Mouse (Mus musculus) lung, postnatal 14 days (tissue): ENCODE measurements at regions not wholly inside any gene's neighbourhood (a gene's known extent, or its start where the extent isn't known, plus 50 kb on each side); places are given as distances from the start of the nearest gene placed in this dataset.

Source experiments
- DNase-seq: peaks from one replicate; pipeline ENCODE4 v3.0.0; 2021

DNA sequence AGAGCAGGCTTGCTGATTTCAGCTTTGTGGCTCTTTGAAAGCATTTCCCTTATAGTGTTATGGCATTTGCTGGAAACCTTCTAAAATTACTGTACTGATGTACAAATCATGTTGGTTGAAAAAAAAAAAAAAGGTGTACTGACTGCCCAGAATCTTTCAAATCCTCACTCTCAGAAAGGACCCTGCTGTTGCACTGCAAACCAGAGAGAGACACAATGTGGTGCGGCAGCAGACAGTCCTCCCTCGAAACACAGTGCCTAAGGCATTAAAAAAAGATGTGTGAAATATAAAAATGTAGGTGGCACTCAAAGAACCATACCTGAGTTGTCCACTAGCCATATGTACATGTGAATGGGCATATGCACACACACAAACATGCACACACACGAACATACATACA lies 128.3 kb downstream of the Actr3 start:
- DNase-seq = no peak

GRCm38 (mm10) chr1:125298520-125299090 lies 136.9 kb downstream of the Actr3 start:
- no peak for DNase-seq

DNA sequence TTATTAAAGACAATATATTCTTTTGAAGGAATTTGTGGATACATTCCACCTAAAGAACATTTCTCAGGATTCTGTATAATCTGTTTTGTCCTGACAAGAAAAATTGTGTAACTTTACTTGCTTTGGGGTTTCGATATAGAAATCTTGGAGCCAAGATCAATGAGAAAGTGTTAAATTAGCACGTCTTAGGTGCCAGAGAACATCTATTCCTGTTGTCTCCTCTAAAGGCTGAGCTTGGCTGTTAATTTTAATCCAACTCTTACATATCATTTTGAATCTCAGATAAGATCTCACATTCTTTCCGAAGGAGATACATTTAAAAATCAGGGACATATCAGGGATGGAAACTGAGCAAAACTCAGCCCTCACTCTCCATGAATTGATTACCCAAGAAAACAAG lies 139.9 kb downstream of the Actr3 start:
- no peak for DNase-seq

DNA sequence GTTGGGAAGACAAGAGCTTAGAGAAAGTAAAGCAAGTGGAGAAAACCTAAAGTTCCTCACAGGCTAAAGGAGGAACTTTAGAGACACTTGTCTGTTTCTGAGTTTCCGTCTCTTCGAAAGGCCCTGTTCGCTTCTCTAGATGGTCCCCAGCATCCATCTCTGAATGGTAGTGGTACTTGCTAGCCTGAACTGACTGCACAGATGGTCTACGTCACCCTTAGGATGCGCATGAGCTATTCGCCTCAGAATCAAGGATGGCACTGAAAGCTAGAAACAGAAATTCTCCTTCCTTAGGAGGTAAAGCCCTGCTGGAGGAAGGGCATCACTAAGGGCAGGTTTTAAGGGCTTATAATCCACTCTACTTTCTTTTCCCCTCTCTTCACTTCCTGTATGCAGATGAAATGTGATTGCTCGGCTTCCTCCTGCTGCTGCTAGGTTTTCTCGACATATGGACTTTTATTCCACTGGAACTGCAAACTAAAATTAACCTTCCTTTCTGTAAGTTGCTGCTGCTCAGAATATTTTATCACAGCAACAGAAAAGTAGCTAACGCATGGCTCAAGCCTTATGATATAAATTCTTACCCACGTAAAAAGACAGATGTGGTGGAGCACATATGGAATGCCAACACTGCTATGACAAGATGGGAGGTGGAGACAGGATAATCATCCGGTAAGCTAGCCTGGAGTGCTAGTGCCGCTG lies 145.1 kb downstream of the Actr3 start:
- DNase-seq = no peak

DNA sequence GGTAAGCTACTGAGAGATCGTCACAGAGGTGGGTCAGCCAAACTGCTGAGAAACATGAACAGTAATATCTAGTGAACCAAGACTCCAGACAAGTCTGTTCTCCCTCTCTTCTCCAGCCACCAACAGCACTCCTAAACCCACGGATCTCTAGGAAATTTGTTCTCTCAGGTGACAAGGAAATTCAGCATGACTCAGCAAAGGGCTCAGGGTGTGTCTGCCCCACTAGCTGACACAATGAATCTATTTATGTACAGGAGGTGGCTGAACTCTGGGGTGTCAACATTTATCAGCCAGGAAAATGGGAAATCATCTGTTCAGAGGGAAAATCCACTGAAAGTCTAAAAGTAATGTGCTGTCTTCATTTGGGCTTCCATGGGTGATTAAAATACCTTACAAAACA lies 149.2 kb downstream of the Actr3 start:
- no peak for DNase-seq

- no peak for DNase-seq
Measured at GRCm38 (mm10) chr1:125284693-125285092, 150.8 kb downstream of the Actr3 start.

GRCm38 (mm10) chr1:125273752-125274151 lies 161.8 kb downstream of the Actr3 start:
- DNase-seq = no peak

DNA sequence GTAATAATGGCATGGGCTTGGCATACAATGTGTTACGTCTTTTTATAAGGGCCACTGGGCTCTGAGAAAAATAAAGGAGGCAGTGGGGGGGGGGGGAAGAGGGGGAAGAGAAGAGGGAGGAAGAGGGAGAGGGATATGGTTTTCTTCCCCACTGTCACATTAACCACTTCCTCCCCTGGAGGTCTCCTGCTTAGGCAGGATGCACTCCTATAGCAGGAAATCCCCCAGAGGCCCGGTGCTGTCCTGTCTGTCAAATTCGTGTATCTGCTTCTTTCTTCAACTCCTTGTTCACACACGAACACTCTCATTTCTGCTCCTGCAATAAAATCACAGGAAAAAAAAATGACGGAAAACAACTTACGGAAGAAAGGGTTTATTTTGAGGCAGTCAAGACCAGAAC lies 171.8 kb downstream of the Actr3 start:
- DNase-seq = no peak

- DNase-seq = no peak
Measured at GRCm38 (mm10) chr1:125263068-125263467, 172.5 kb downstream of the Actr3 start.

DNA sequence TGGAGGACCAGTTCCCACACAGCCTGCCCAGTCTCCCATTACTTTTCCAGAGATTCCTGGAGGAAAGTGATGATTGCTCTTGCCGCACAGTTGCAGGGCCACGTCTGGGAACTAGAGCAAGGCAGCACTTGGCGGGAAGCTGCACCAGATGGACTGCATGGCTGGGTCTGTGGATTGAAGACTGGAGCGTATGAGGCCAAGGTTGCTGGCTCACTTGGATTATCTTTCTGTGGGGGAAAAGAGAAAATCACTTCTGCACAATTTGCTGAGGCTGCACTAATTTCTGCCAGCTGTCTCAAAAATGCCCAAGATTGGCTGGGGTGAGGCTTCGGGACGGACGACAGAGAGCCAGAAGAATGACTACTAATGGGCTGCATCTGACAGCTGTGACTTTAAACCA lies 193.2 kb downstream of the Actr3 start:
- no peak for DNase-seq

GRCm38 (mm10) chr1:125241717-125242116 lies 193.8 kb downstream of the Actr3 start:
- DNase-seq = no peak

- DNase-seq = no peak
Measured at GRCm38 (mm10) chr1:125237595-125237988, 197.9 kb downstream of the Actr3 start.

DNA sequence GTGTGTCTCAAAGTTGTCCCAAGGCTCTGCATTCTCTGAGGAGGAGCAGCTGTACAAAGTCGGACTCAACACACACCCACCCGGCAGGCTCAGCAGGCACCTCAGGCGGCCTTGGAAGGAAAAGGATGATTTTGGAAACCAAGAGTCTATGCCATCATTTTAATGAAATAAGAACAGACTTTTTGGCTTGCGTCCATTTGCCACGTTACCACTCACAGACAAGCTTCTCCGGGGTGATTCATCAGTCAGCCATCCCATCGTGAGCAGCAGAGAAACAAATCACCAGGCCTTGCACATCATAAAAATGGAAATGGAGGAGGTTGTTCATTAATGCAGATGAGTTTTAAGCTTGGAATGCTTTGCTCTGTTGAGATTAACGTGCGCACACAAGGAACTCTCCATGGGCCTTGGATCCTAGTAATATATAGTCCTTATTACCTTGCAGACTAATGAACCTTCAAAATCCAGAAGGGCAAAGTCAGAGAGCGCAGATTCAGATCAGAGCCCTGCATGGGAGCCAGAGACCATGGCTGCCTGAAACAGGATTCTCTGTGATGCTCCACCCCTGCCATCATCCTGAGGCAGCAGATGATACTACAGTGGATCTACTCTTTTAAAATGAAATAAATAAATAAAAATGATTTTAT lies 198.5 kb downstream of the Actr3 start:
- DNase-seq = peak; percentile 2

DNA sequence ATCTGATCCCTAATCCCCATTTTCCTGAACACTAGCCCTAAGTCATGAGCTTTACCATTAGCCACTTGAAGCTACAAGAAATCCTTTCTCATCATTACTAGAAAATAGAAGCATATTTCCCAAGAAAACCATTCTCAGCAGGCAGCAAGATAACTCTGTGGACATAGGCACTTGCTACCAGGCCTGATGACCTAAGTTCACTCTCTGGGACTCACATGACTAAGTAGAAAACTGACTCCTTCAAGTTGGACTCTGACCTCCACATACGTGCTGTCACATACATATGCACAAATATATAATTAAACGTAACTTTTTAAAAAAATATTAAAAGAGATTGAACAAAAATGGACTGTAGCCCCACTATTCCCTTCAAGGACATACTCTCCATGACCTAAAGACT lies 200.8 kb downstream of the Actr3 start:
- DNase-seq = no peak

GRCm38 (mm10) chr1:125223370-125223769 lies 212.2 kb downstream of the Actr3 start:
- DNase-seq = peak; percentile 2

DNA sequence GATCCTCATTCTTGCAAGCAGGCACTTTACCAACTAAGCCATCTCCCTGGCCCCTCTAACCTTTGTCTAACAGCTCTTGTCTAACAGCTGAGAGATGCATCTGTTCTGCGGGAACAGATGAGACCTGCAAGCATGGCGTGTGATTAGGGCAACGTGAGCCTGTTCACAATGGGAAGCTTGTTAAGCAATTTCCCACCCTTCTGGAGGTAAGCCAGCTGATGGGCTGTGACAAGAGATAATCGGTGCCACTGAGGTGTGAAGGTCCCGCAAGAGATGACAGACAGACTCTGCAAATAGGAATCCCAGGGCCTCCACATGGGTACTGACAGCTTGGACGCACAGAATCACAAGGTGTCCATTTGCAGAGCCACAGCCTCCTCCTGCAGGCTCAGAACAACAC lies 219.3 kb downstream of the Actr3 start:
- DNase-seq = no peak

DNA sequence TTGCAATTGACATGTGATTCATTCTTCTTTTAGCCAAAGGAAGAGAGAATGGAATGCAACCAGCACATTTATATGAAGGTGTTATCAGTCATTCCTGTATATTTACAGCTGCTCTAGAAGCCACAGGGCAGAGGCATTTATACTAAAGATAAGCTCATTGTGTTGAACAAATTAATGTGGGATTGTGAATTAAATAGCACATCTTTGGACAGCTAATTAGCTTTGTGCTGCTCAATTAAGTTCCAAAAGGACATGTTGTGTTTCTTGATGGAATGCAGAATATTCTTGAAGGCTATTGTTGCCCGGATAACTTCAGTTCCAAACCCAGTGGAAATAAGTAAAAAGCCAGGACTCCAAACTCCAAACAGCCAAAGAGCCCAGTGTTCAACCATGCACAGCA lies 248.4 kb downstream of the Actr3 start:
- DNase-seq = no peak

GRCm38 (mm10) chr1:125176124-125176937 lies 259.2 kb downstream of the Actr3 start:
- peak; percentile 1 for DNase-seq

DNA sequence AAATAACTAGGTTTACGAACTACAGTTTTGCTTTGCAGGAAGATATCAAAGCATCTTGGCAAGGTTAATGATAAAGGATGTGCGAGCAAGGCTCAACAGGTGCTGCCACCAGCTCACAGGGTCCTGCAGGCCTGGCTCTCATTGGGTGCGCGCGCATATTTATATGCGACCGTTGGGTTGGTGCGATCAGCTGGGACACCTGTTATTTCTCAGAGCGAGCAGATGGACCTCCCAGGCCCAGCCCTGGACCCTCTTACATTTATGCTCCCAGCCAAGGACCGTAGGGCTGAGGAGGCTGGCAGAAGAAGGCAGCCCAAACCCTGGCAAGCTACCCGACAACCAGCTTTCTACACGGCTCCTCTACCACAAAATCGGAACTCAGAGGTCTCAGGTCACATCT lies 260.8 kb downstream of the Actr3 start:
- no peak for DNase-seq

- DNase-seq = no peak
Measured at GRCm38 (mm10) chr1:125172474-125172873, 263.1 kb downstream of the Actr3 start.

DNA sequence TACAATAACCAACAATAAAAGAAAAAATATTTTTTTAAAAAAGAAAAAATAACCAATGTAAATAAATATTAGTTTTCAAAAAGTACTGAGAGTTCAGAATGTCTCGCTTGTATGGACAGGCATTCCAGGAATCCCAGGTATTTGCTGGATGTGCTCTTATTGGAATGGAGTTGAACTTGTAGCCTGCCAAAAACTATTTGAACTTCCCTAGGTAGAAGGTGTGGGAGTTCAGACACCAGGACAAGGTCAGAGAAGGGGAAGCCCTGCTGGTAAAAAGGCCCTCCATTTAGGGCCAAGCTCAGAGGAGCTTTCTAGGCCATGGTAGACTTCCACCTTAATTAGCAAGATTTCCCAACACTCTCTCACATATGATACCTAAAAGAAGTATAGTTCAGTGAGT lies 270.3 kb downstream of the Actr3 start:
- DNase-seq = no peak

- no peak for DNase-seq
Measured at GRCm38 (mm10) chr1:125158481-125158880, 277.0 kb downstream of the Actr3 start.

DNA sequence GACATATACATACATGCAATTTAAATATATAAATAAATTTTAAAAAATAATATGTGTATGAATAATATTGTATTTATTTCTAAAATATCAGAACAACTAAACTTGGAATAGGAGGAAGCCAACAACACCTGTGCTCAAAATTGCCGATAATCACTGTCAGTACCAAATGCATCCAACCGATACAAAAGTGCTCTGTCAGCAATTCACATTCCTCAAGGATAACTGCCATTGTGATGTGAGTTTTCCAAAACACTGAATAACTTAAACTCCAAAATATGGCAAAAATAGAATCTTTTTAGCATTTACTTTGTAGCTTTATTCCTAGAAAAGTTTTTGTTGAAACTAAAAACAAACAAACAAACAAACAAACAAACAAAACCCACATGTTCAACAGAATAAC lies 279.4 kb downstream of the Actr3 start:
- DNase-seq = no peak

DNA sequence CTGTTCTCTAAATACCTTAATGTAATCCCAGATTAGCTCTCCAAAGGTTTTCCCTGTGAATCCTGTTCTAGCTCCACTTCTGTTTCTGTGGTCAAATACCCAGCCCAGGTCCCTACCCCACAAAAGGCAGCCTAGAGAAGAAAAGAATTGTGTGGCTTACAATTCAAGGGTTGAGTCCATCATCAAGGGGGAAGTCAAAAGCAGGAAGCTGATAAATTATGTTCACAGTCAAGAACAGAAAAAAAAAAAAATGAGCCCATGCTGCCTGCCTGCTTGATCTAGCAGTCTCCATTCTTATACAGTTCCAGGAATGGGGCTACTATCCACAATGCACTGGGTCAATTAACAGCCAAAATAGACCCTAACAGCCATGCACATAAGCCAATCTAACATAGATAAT lies 285.7 kb downstream of the Actr3 start:
- DNase-seq = no peak
